Mouse (Mus musculus) ES-Bruce4 (cell line): ENCODE measurements around the gene Slc22a12. TPM values are rescaled to one million over a fixed set of nuclear protein-coding genes. Genes with fewer than 3 reads are reported as not detected.

Experiments used
- H3K27ac ChIP-seq: 2 replicates; pipeline ENCODE4 v1.5.1; 2012; ENCODE audit warnings: low read length, inconsistent platforms; ENCODE audit not compliant: insufficient read depth
- H3K27me3 ChIP-seq: 2 replicates; pipeline ENCODE4 v1.6.1; 2012; ENCODE audit warnings: mild to moderate bottlenecking, low read length, inconsistent platforms; ENCODE audit not compliant: control insufficient read depth, poor library complexity, insufficient read depth, severe bottlenecking
- H3K36me3 ChIP-seq: 2 replicates; pipeline ENCODE4 v1.6.1; 2012; ENCODE audit warnings: inconsistent platforms, mild to moderate bottlenecking, low read length, moderate library complexity; ENCODE audit not compliant: control insufficient read depth, poor library complexity, insufficient read depth, severe bottlenecking
- H3K4me1 ChIP-seq: one replicate; pipeline ENCODE4 v1.8.1; 2011; ENCODE audit warnings: low read length; ENCODE audit not compliant: control insufficient read depth, insufficient read depth
- H3K4me3 ChIP-seq: 2 replicates; pipeline ENCODE4 v1.5.1; 2011; ENCODE audit warnings: low read depth, mild to moderate bottlenecking, low read length
- H3K9ac ChIP-seq: 2 replicates; pipeline ENCODE4 v1.6.1; 2012; ENCODE audit warnings: low read depth, mild to moderate bottlenecking, inconsistent platforms; ENCODE audit not compliant: poor library complexity, severe bottlenecking
- H3K9me3 ChIP-seq: replicated peaks from 2 replicates; pipeline ENCODE4 v1.6.1; 2012; ENCODE audit warnings: mild to moderate bottlenecking, low read length, inconsistent platforms; ENCODE audit not compliant: control insufficient read depth, poor library complexity, insufficient read depth, severe bottlenecking
- CTCF ChIP-seq: IDR thresholded peaks from one replicate; pipeline ENCODE4 v1.8.1; 2011; ENCODE audit warnings: low read depth, low read length
- EP300 ChIP-seq: IDR thresholded peaks from 2 replicates; pipeline ENCODE4 v1.6.1; 2011; ENCODE audit warnings: low read depth, low read length; ENCODE audit not compliant: insufficient read depth
- POLR2A ChIP-seq: IDR thresholded peaks from one replicate; pipeline ENCODE4 v1.8.1; 2011; ENCODE audit warnings: low read length; ENCODE audit not compliant: insufficient read depth
- polyA plus RNA-seq: library from polyadenylated mRNA; stranded (reverse); fragments of >200 nt; gene quantifications from 2 replicates; pipeline ENCODE4 v1.2.4, GENCODE M21; 2011; ENCODE audit warnings: low read depth; ENCODE audit not compliant: missing spikeins, insufficient read depth, insufficient read length

The Slc22a12 gene
- polyA plus RNA-seq, 1 experiment, result not detected

GRCm38 (mm10) chr19:6495714-6496113 lies 47.1 kb downstream of the Slc22a12 start:
- peaks cover 2% of the 10 kb centered on the region for H3K4me1 ChIP-seq
- no peaks in the 10 kb centered on the region for H3K36me3 ChIP-seq
- H3K4me3 ChIP-seq, result no peak overlapping the region
- H3K9me3 ChIP-seq, result no peaks in the 10 kb centered on the region
- no peak overlapping the region for H3K27ac ChIP-seq
- H3K27me3 ChIP-seq, result peaks cover 20% of the 10 kb centered on the region
- no peak overlapping the region for H3K9ac ChIP-seq
- TF ChIP-seq CTCF (no peak), POLR2A (no peak), EP300 (no peak)

GRCm38 (mm10) chr19:6494504-6495170 lies 48.2 kb downstream of the Slc22a12 start:
- H3K27me3 ChIP-seq, result peaks cover 14% of the 10 kb centered on the region
- H3K9me3 ChIP-seq, result no peaks in the 10 kb centered on the region
- H3K4me3 ChIP-seq, result no peak overlapping the region
- H3K27ac ChIP-seq, result no peak overlapping the region
- H3K9ac ChIP-seq, result no peak overlapping the region
- H3K4me1 ChIP-seq, result peaks cover 2% of the 10 kb centered on the region
- no peaks in the 10 kb centered on the region for H3K36me3 ChIP-seq
- TF ChIP-seq EP300 (no peak), POLR2A (no peak), CTCF (no peak)

GRCm38 (mm10) chr19:6494032-6494431 lies 48.8 kb downstream of the Slc22a12 start:
- H3K27me3 ChIP-seq, result peaks cover 8% of the 10 kb centered on the region
- H3K4me1 ChIP-seq, result peaks cover 2% of the 10 kb centered on the region
- TF ChIP-seq EP300, result no peak
- no peak for TF ChIP-seq POLR2A
- no peak for TF ChIP-seq CTCF

GRCm38 (mm10) chr19:6493219-6493618 lies 49.6 kb downstream of the Slc22a12 start:
- Histone ChIP-seq H3K9me3 (no peaks in the 10 kb centered on the region), H3K4me1 (peaks cover 2% of the 10 kb centered on the region), H3K9ac (no peak overlapping the region), H3K36me3 (no peaks in the 10 kb centered on the region), H3K27ac (no peak overlapping the region), H3K27me3 (peaks cover 6% of the 10 kb centered on the region), H3K4me3 (no peak overlapping the region)
- TF ChIP-seq CTCF (no peak), EP300 (no peak)

More at GRCm38 (mm10) chr19:6494032-6494431, 48.8 kb downstream of the Slc22a12 start:
- Histone ChIP-seq H3K4me3 (no peak overlapping the region), H3K27ac (no peak overlapping the region), H3K9ac (no peak overlapping the region), H3K9me3 (no peaks in the 10 kb centered on the region), H3K36me3 (no peaks in the 10 kb centered on the region)

GRCm38 (mm10) chr19:6492124-6492523 lies 50.7 kb downstream of the Slc22a12 start:
- Histone ChIP-seq H3K9me3 (no peaks in the 10 kb centered on the region), H3K4me1 (peaks cover 2% of the 10 kb centered on the region), H3K9ac (no peak overlapping the region), H3K27ac (no peak overlapping the region), H3K36me3 (no peaks in the 10 kb centered on the region), H3K4me3 (no peak overlapping the region), H3K27me3 (no peaks in the 10 kb centered on the region)
- no peak for TF ChIP-seq POLR2A
- no peak for TF ChIP-seq EP300
- peak; percentile 91 for TF ChIP-seq CTCF

- no peak overlapping the region for H3K9ac ChIP-seq
- no peak overlapping the region for H3K27ac ChIP-seq
- no peaks in the 10 kb centered on the region for H3K36me3 ChIP-seq
- H3K4me1 ChIP-seq, result peaks cover 1% of the 10 kb centered on the region
- H3K27me3 ChIP-seq, result no peaks in the 10 kb centered on the region
- no peak overlapping the region for H3K4me3 ChIP-seq
- no peaks in the 10 kb centered on the region for H3K9me3 ChIP-seq
- TF ChIP-seq POLR2A (no peak), EP300 (no peak), CTCF (no peak)
These were observed 51.3 kb downstream of the Slc22a12 start for GRCm38 (mm10) chr19:6491538-6491937.
